Mouse (Mus musculus) left cerebral cortex, postnatal 14 days (tissue): ENCODE results near the gene Zfp637. TPM values are rescaled to one million over a fixed set of nuclear protein-coding genes. Genes with fewer than 3 reads are reported as not detected.

Experiments used
- DNase-seq, 2 experiments: peaks; one replicate each; pipeline ENCODE4 v3.0.0; 2021 to 2022; ENCODE audit warnings: low spot score in 2 of 2, mixed read lengths in 1 of 2
- intact Hi-C: fragments of 180-260 bp; cut with DNase I; formaldehyde crosslinking; loops from one replicate; pipeline ENCODE4 v1.15.1; 2025
- total RNA-seq, 2 experiments: library from RNA; stranded (reverse); gene quantifications; 2 replicates each; pipeline ENCODE4 v1.2.3; 2021

Zfp637 gene
- total RNA-seq, 2 experiments from 2014 or later = 58.4 to 58.9 TPM

- no peak for DNase-seq
- intact Hi-C loops = no loop called here
Measured at GRCm38 (mm10) chr6:117893435-117893834, 52.5 kb downstream of the Zfp637 start.

Other genes with a start within 250 kb of the Zfp637 start
- gene Zfp239, start 20.9 kb downstream of the Zfp637 start, total RNA-seq = 10 to 100 TPM; 40.2 to 46.0 TPM
- 100 to 1,000 TPM; 123 to 145 TPM for gene Hnrnpf, start 59.1 kb downstream of the Zfp637 start, total RNA-seq
- not detected for gene Fxyd4, start 96.5 kb downstream of the Zfp637 start, total RNA-seq
- gene Rasgef1a, start 170.3 kb downstream of the Zfp637 start, total RNA-seq = 100 to 1,000 TPM; 121 to 129 TPM